Mouse (Mus musculus) forebrain, embryonic 16.5 days (tissue): ENCODE measurements around the gene Fam8a1. TPM values are rescaled to one million over a fixed set of nuclear protein-coding genes. Genes with fewer than 3 reads are reported as not detected.

Source experiments
- ATAC-seq: fragments of 200-750 bp; cut with Nextera tagmentation; 2 replicates; pipeline ENCODE4 v1.8.0; 2017; ENCODE audit warnings: mild to moderate bottlenecking, moderate library complexity
- H3K27ac ChIP-seq: fragments of 300-500 bp; sonication (generic); 2 replicates; pipeline ENCODE4 v1.5.1; 2014; ENCODE audit warnings: low read length, control low read depth
- H3K27me3 ChIP-seq: fragments of 300-500 bp; sonication (generic); replicated peaks from 2 replicates; pipeline ENCODE4 v1.6.1; 2014; ENCODE audit warnings: low read length; ENCODE audit not compliant: control insufficient read depth, insufficient read depth
- H3K36me3 ChIP-seq: fragments of 300-500 bp; sonication (generic); 2 replicates; pipeline ENCODE4 v1.6.1; 2014; ENCODE audit not compliant: control insufficient read depth, insufficient read depth
- H3K4me1 ChIP-seq: fragments of 300-500 bp; sonication (generic); replicated peaks from 2 replicates; pipeline ENCODE4 v1.6.1; 2014; ENCODE audit warnings: low read length; ENCODE audit not compliant: control insufficient read depth, insufficient read depth
- H3K4me2 ChIP-seq: fragments of 300-500 bp; sonication (generic); 2 replicates; pipeline ENCODE4 v1.6.1; 2014; ENCODE audit warnings: mild to moderate bottlenecking, low read length, control low read depth
- H3K4me3 ChIP-seq: fragments of 300-500 bp; sonication (generic); replicated peaks from 2 replicates; pipeline ENCODE4 v1.5.1; 2014; ENCODE audit warnings: mild to moderate bottlenecking, low read length, control low read depth
- H3K9ac ChIP-seq: fragments of 300-500 bp; sonication (generic); replicated peaks from 2 replicates; pipeline ENCODE4 v1.6.1; 2014; ENCODE audit warnings: low read depth, low read length, control low read depth
- H3K9me3 ChIP-seq: fragments of 300-500 bp; sonication (generic); 2 replicates; pipeline ENCODE4 v1.6.1; 2016; ENCODE audit warnings: low read length; ENCODE audit not compliant: control insufficient read depth
- WGBS: fragments of 180-500 bp; shearing (Covaris S2); extraction: QIAGEN DNeasy Blood & Tissue Kit; methylation state at CpG from one replicate; pipeline ENCODE4 v1.1.7; 2014; 5-methylcytosine and 5-hydroxymethylcytosine counted together
- polyA plus RNA-seq: library from polyadenylated mRNA; unstranded; fragments of >200 nt; fragmentation: Nextera tagmentation; extraction: Ambion mirVana; gene quantifications from 2 replicates; pipeline ENCODE4 v1.2.1, GENCODE M21; 2015

The Fam8a1 gene
- polyA plus RNA-seq, 1 experiment from 2014 or later, result 20.1 TPM

DNA sequence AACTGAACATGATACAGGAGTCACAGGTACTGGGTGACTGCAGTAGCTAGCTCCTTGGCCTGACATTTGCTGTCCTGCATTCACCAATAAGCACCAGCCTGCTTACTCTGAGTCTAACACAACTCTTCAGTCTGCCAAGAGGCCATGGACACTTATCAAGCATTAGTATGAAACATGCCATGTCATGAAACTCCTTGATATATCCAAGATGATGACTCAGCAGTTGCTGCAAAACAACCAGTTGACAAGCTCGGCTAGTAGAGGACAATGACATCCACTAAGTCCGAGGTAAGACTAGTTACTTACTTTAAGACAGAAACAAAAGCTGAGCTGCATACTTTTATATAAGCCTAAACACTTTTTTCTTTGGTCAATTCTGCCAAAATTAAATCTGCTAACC lies 55.9 kb downstream of the Fam8a1 start:
- Histone ChIP-seq H3K4me2 (peak overlapping the region; percentile 22), H3K4me1 (peaks cover 22% of the 10 kb centered on the region), H3K27ac (no peak overlapping the region), H3K9me3 (no peaks in the 10 kb centered on the region), H3K36me3 (no peaks in the 10 kb centered on the region), H3K4me3 (no peak overlapping the region), H3K9ac (no peak overlapping the region), H3K27me3 (no peaks in the 10 kb centered on the region)
- no peak for ATAC-seq
- 6% methylated on average over 2 of the region's 2 CpGs for WGBS

DNA sequence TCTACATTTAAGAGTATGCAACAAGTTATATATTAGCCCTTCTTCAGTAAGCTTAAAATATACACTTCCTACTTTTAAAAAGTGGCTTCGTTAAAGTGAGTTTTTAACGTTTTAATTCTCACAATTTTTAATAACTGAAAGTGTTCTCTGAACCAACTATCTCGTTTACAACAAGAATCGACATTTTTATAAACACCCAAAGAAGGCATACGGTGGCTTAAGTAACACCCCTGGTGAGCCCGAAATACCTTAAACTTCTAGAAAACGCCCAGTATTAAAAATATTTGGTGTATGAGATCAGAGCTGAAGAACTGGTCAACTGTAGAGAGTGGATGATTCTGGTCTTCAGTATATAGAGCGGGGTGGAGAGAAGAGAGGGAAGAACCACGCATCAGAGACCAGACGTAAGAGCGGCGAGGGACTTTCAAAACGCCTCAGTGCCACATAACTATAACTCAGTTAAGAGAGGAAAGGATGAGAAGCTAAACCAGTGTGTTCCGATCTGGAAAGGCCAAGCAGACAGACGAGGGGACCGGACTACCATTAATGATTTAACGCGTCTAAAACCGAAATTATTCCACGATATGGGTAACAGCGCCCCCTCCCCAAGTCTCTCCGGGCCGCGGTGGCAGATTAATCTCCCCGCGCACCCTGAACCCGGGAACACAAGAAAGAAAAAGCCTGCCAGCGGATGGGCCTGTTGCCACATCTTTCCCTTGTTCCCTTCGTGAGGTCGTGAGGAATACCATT lies 57.1 kb downstream of the Fam8a1 start:
- Histone ChIP-seq H3K27me3 (no peaks in the 10 kb centered on the region), H3K4me1 (peaks cover 22% of the 10 kb centered on the region), H3K9me3 (no peaks in the 10 kb centered on the region), H3K36me3 (no peaks in the 10 kb centered on the region), H3K4me2 (peak overlapping the region; percentile 84), H3K4me3 (peak overlapping the region; percentile 99), H3K9ac (peak overlapping the region; percentile 82), H3K27ac (peak overlapping the region; percentile 94)
- no peak for ATAC-seq
- WGBS, result under 1% methylated on average over 30 of the region's 30 CpGs

DNA sequence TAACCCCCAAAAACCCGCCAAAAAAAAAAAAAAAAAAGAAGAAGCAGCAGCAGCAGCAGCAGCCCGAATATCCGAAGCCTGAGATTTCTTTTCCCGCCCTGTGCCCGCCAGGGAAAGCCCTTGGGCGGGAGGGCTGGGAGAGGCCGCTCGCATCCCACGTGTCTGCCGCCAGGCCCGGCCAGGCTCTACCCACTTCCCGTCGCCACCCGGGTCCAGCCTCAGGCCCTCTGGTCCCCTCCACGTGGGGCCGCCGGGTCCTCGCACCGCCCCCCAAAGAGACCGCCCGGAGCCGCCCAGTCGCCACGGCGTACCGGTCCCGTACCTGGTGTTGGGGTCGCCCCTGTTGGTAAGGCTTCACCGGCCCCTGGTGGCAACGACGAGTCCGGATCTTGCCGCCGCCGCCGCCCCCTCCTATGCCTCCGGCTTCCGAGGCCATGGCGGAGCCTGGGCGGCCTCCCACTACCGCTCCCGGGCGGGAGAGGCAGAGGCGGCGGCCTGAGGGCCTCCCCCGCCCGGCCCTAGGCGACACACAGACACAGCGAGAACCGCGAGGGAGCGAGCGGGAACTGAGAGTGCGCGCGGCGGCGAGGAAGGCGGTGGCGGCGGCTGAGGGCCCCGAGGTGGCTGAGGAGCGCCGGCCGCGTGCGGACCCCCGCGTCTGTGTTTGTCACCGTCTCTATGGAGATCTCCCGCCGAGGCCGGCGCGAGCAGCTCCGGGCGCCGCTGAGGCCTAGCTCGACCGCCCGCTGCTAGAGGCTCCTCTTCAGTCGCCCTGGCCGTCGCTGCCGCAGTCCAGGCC lies 57.9 kb downstream of the Fam8a1 start:
- under 1% methylated on average over 79 of the region's 85 CpGs for WGBS
- Histone ChIP-seq H3K36me3 (no peaks in the 10 kb centered on the region), H3K4me2 (peak overlapping the region; percentile 84), H3K9ac (peak overlapping the region; percentile 82), H3K4me3 (peak overlapping the region; percentile 99), H3K27me3 (no peaks in the 10 kb centered on the region), H3K4me1 (peaks cover 22% of the 10 kb centered on the region), H3K9me3 (no peaks in the 10 kb centered on the region), H3K27ac (peak overlapping the region; percentile 94)
- peak; percentile 84 for ATAC-seq

Other genes with a start within 250 kb of the Fam8a1 start
- gene Cap2, start 167.7 kb upstream of the Fam8a1 start, polyA plus RNA-seq, result 15.6 and 18.0 TPM in 2 replicates
- gene Nup153, start 58.4 kb downstream of the Fam8a1 start, polyA plus RNA-seq, result 21.7 and 25.9 TPM in 2 replicates